Mouse (Mus musculus) limb, embryonic 10.5 days (tissue): ENCODE data around the gene Lrrc45. TPM values are rescaled to one million over a fixed set of nuclear protein-coding genes. Genes with fewer than 3 reads are reported as not detected.

Experiments
- DNase-seq: peaks from one replicate; pipeline ENCODE4 v3.0.0-alpha.2; 2017; ENCODE audit warnings: low spot score
- H3K27ac ChIP-seq: fragments of 300-500 bp; sonication (generic); 2 replicates; pipeline ENCODE4 v1.5.1; 2016; ENCODE audit warnings: mild to moderate bottlenecking
- H3K27me3 ChIP-seq: fragments of 300-500 bp; sonication (generic); 2 replicates; pipeline ENCODE4 v1.6.1; 2016; ENCODE audit warnings: low read depth, mild to moderate bottlenecking; ENCODE audit not compliant: poor library complexity, severe bottlenecking
- H3K36me3 ChIP-seq: fragments of 300-500 bp; sonication (generic); 2 replicates; pipeline ENCODE4 v1.6.1; 2016; ENCODE audit warnings: mild to moderate bottlenecking, moderate library complexity
- H3K4me1 ChIP-seq: fragments of 300-500 bp; sonication (generic); 2 replicates; pipeline ENCODE4 v1.6.1; 2016
- H3K4me3 ChIP-seq: fragments of 300-500 bp; sonication (generic); 2 replicates; pipeline ENCODE4 v1.5.1; 2016; ENCODE audit warnings: mild to moderate bottlenecking, moderate library complexity
- H3K9me3 ChIP-seq: fragments of 300-500 bp; sonication (generic); replicated peaks from 2 replicates; pipeline ENCODE4 v1.6.1; 2016; ENCODE audit warnings: mild to moderate bottlenecking
- WGBS: fragments of 180-500 bp; shearing (Covaris S2); methylation state at CpG from one replicate; pipeline ENCODE4 v1.1.7; 2016; 5-methylcytosine and 5-hydroxymethylcytosine counted together
- polyA plus RNA-seq: library from polyadenylated mRNA; unstranded; fragments of >200 nt; fragmentation: Nextera tagmentation; extraction: Ambion mirVana; gene quantifications from 2 replicates; pipeline ENCODE4 v1.2.1, GENCODE M21; 2016

Lrrc45 gene
- polyA plus RNA-seq, 1 experiment from 2014 or later = 60.8 TPM

DNA sequence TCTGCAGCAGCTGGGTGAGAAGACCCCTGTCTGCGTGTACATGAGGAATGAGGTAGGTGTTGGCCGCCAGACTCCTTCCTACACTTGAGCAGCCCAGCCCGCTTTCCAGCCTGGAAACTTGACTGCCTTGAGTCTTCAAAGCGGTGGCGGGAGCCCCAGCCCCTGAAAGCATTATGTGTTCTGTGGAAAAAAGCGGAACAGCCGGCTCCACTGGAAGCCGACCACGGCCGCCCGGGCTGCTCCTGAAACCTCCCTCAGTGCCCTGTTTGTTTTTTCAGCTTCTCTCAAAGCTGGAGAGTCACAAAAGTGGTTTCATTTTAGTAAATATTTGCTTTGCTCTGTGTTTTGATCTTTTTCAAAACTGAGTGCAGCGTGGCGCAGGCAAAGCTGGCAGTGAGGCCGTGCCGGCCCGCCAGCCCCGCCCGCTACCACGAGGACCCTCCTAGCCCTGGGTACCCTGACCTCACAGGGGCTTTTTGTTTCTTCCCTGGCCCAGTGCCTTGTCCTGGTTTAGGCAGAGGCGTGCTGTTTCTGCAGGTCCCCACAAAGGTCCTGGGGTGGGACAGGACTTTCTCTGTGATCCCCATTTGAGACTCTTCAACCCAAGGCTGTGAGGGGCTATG is 27.0 kb upstream of the Lrrc45 start:
- no peak overlapping the region for H3K4me3 ChIP-seq
- H3K36me3 ChIP-seq = peaks cover 88% of the 10 kb centered on the region
- peaks cover 16% of the 10 kb centered on the region for H3K4me1 ChIP-seq
- WGBS = 90% methylated on average over 20 of the region's 20 CpGs
- no peak for DNase-seq
- no peaks in the 10 kb centered on the region for H3K9me3 ChIP-seq
- no peaks in the 10 kb centered on the region for H3K27me3 ChIP-seq
- H3K27ac ChIP-seq = no peak overlapping the region

DNA sequence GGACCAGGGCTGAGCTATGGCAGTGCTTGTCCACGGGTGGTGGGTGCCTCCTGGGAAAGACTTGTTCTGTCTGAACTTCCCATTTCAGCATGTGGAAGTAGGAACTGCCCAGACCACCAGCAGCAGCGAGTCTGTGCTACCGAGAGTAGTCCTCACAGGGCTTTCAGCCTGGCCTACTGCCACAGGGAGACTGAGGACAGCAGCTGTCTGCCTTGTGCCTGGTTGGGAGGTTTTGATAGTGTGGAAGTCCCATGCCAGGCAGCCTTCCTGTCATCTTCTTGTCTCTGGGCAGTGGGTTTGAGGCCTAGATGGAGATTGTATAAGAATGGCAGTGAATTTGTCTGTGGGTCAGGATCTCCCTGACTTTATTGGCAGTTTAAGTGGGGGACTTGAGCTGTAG is 24.4 kb upstream of the Lrrc45 start:
- H3K4me1 ChIP-seq = peaks cover 12% of the 10 kb centered on the region
- H3K9me3 ChIP-seq = no peaks in the 10 kb centered on the region
- no peak overlapping the region for H3K4me3 ChIP-seq
- H3K27ac ChIP-seq = peak overlapping the region; percentile 7; the same call in 1 of the 2 replicates
- WGBS = 91% methylated on average over 3 of the region's 3 CpGs
- H3K36me3 ChIP-seq = peaks cover 90% of the 10 kb centered on the region
- H3K27me3 ChIP-seq = no peaks in the 10 kb centered on the region
- DNase-seq = no peak

- Histone ChIP-seq H3K4me3 (no peak overlapping the region), H3K27ac (no peak overlapping the region), H3K36me3 (peaks cover 86% of the 10 kb centered on the region), H3K9me3 (no peaks in the 10 kb centered on the region), H3K27me3 (no peaks in the 10 kb centered on the region), H3K4me1 (peaks cover 34% of the 10 kb centered on the region)
- WGBS = 94% methylated on average over 4 of the region's 4 CpGs
- no peak for DNase-seq
Measured at GRCm38 (mm10) chr11:120692471-120693011, 21.2 kb upstream of the Lrrc45 start.

GRCm38 (mm10) chr11:120693461-120693860 is 20.3 kb upstream of the Lrrc45 start:
- DNase-seq = no peak
- no peak overlapping the region for H3K4me3 ChIP-seq
- no peaks in the 10 kb centered on the region for H3K27me3 ChIP-seq
- peaks cover 44% of the 10 kb centered on the region for H3K4me1 ChIP-seq
- no peaks in the 10 kb centered on the region for H3K9me3 ChIP-seq
- peaks cover 84% of the 10 kb centered on the region for H3K36me3 ChIP-seq
- 85% methylated on average over 3 of the region's 3 CpGs for WGBS
- peak overlapping the region; percentile 85 for H3K27ac ChIP-seq

DNA sequence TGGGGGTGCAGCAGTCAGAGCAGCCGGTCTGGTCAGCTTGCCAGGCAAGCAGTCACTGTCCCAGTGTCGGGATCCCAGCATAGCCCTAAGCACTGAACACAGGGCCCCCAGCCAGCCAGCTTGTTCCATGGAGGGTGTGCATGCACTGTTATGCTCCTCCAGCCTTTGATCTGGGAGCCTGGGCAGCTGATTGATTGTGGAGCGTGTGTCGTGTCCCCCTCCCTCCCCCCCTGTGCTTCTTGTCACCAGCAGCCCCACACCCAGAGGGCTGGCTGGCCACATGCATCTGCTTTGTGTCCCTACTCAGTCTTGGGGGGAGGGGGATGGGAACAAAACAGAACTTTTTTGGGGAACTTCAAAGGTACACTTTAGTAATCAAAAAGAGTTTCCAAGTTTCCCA is 18.5 kb upstream of the Lrrc45 start:
- Histone ChIP-seq H3K4me1 (peaks cover 61% of the 10 kb centered on the region), H3K27me3 (no peaks in the 10 kb centered on the region), H3K27ac (peak overlapping the region; percentile 85), H3K36me3 (peaks cover 86% of the 10 kb centered on the region), H3K9me3 (no peaks in the 10 kb centered on the region), H3K4me3 (peak overlapping the region; percentile 29; the same call in 1 of the 2 replicates)
- WGBS = 10% methylated on average over 4 of the region's 4 CpGs
- peak; percentile 78 for DNase-seq

DNA sequence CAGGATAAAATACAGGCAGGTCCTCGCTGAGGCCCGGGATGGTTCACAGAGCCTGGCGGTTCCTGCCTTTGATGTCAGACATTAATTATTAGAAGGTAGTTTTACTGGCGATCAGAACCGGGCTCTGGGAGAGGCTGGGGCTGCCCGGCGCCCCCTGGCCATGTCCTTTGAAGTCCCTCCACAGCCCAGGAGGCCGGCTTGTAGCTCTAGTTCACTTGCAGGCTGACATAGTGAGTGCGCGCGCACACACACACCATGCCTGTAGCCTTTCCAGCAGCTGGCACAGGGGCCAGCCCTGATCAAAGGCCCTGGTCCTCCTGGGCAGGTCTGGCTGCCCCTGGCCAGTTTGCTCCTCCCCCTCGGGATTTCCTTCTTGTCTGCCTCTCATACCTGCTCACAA is 18.1 kb upstream of the Lrrc45 start:
- peak; percentile 88 for DNase-seq
- WGBS = 7% methylated on average over 12 of the region's 12 CpGs
- Histone ChIP-seq H3K27ac (peak overlapping the region; percentile 85), H3K27me3 (no peaks in the 10 kb centered on the region), H3K4me3 (peak overlapping the region; percentile 29), H3K4me1 (peaks cover 65% of the 10 kb centered on the region), H3K36me3 (peaks cover 86% of the 10 kb centered on the region), H3K9me3 (no peaks in the 10 kb centered on the region)

DNA sequence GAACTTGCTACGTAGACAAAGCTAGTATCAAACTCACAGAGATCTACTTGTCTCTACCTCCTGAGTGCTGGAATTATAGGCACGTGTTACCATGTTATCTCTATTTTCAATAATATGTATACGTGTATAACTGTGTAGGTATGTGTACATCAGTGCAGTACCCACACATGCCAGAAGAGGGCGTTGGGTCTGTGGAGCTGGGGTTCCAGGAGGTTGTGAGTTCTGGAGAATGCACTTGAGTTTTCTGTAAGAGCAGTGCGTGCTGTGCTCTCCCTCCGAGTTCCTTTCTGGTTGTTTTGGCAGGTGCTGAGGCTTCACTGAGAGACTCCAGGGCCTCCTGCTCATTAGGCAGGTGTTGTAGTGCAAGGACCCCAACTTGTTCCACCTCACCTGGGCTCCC is 17.2 kb upstream of the Lrrc45 start:
- no peak for DNase-seq
- Histone ChIP-seq H3K27ac (peak overlapping the region; percentile 85; the same call in 1 of the 2 replicates), H3K4me3 (no peak overlapping the region), H3K36me3 (peaks cover 87% of the 10 kb centered on the region), H3K27me3 (no peaks in the 10 kb centered on the region), H3K9me3 (no peaks in the 10 kb centered on the region), H3K4me1 (peaks cover 67% of the 10 kb centered on the region)
- WGBS = 88% methylated on average over 6 of the region's 6 CpGs

GRCm38 (mm10) chr11:120697741-120698140 is 16.0 kb upstream of the Lrrc45 start:
- Histone ChIP-seq H3K27me3 (no peaks in the 10 kb centered on the region), H3K4me3 (no peak overlapping the region), H3K27ac (peak overlapping the region; percentile 85), H3K9me3 (no peaks in the 10 kb centered on the region), H3K4me1 (peaks cover 67% of the 10 kb centered on the region), H3K36me3 (peaks cover 86% of the 10 kb centered on the region)
- WGBS = 39% methylated on average over 10 of the region's 10 CpGs
- no peak for DNase-seq

DNA sequence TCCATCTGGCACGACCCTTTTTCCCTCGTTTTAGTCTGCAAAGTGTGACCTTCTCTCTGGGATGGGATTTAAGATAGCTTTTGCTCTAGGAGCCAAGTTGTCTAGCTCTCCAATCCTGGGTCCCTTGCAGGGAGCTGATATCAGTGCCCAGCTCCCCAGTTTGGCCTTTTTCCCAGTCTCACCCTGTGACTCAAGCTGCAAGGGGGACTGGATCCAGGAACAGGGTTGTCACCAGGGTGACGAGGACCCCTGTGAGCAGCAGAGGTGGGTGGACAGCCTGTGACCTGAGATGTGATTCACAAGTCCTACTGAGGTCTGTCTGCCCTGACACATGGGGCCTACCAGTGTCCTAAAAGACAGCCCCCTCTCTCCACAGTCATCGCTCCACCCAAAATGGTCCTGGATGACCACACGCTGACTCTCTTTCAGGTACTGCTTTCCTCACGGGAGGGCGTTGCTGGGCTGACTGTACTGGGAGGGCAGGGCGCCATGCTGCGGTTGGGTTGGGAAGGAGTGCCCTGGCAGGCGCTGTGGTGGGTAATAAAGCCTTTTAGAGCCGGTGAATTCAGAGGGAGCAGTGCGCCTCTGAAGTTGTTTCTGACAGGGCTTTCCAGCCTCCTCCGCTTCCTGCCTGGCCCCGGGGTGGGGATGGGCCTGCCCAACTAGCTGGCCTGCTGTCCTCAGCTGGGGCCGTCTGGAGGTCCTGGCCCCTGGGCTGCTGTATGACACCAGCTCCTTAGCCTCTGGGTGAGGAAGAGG is 9.8 kb upstream of the Lrrc45 start:
- WGBS = 19% methylated on average over 15 of the region's 15 CpGs
- H3K27ac ChIP-seq = peak overlapping the region; percentile 89
- DNase-seq = peak; percentile 63
- H3K4me3 ChIP-seq = peak overlapping the region; percentile 37
- no peaks in the 10 kb centered on the region for H3K27me3 ChIP-seq
- H3K36me3 ChIP-seq = peaks cover 60% of the 10 kb centered on the region
- H3K9me3 ChIP-seq = no peaks in the 10 kb centered on the region
- peaks cover 78% of the 10 kb centered on the region for H3K4me1 ChIP-seq

- Histone ChIP-seq H3K9me3 (no peaks in the 10 kb centered on the region), H3K4me1 (peaks cover 78% of the 10 kb centered on the region), H3K27ac (peak overlapping the region; percentile 89), H3K4me3 (peak overlapping the region; percentile 37), H3K27me3 (no peaks in the 10 kb centered on the region), H3K36me3 (peaks cover 60% of the 10 kb centered on the region)
- 6% methylated on average over 8 of the region's 8 CpGs for WGBS
- peak; percentile 62 for DNase-seq
Measured at GRCm38 (mm10) chr11:120704486-120705325, 9.0 kb upstream of the Lrrc45 start.

DNA sequence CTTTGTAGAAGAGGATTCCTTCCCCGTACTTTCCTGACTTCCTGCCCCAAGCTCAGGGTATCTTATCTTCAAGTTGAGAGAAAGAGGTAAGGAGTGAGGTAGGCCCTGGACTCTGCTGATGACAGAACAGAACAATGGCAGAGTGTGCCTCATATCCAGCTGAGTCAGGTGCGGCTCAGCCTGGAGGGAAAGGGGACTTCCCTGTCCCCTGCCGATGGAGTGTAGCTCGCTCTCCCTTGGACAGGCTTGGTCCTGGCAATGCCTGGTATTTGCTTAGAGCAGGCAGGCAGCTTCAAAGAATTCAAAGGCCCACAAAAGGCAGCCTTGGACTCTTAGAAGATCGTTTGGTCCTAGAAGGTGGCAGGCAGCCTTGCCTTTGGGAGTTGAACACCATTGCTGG is 7.6 kb upstream of the Lrrc45 start:
- Histone ChIP-seq H3K27me3 (no peaks in the 10 kb centered on the region), H3K27ac (peak overlapping the region; percentile 89), H3K9me3 (no peaks in the 10 kb centered on the region), H3K4me1 (peaks cover 81% of the 10 kb centered on the region), H3K36me3 (peaks cover 60% of the 10 kb centered on the region), H3K4me3 (0 out of 2 replicates have a peak overlapping the region, but pooled peaks have one; percentile 34)
- no peak for DNase-seq
- 63% methylated on average over 5 of the region's 5 CpGs for WGBS

DNA sequence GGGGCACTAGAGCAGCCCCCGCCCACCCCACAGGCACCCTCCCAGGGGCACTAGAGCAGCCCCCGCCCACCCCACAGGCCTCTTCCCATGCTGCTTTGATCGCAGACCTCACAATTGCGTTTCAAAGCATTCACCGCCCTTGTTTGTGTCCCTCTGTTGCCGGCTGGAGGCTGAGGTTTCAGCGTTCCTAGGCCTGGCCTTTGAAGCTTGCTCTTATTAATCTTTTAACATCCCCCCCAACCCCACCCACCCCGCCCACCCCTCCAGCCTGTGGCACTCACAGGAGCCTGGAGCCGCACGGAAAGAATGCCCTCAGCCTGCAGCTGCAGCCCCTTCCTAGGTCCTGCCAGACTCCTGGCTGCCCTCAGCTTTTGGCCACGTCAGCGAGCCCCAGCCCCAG is 6.5 kb upstream of the Lrrc45 start:
- H3K9me3 ChIP-seq = no peaks in the 10 kb centered on the region
- H3K27me3 ChIP-seq = no peaks in the 10 kb centered on the region
- peaks cover 92% of the 10 kb centered on the region for H3K4me1 ChIP-seq
- peak overlapping the region; percentile 89 for H3K27ac ChIP-seq
- peak; percentile 62 for DNase-seq
- 3% methylated on average over 12 of the region's 12 CpGs for WGBS
- H3K36me3 ChIP-seq = peaks cover 55% of the 10 kb centered on the region
- H3K4me3 ChIP-seq = peak overlapping the region; percentile 34
